Mouse (Mus musculus) bone marrow, adult 2 months (tissue): Measurements from ENCODE around the gene Zkscan4.

Source experiments
- CTCF ChIP-seq: fragments of 200-500 bp; IDR thresholded peaks from 2 replicates; pipeline ENCODE4 v1.5.1; 2011; ENCODE audit warnings: low read length, control low read depth; ENCODE audit not compliant: control insufficient read depth, insufficient read depth
- POLR2A ChIP-seq: fragments of 200-500 bp; IDR thresholded peaks from 2 replicates; pipeline ENCODE4 v1.6.1; 2011; ENCODE audit warnings: low read depth, mild to moderate bottlenecking, control low read depth, low read length, borderline replicate concordance; ENCODE audit not compliant: control insufficient read depth

DNA sequence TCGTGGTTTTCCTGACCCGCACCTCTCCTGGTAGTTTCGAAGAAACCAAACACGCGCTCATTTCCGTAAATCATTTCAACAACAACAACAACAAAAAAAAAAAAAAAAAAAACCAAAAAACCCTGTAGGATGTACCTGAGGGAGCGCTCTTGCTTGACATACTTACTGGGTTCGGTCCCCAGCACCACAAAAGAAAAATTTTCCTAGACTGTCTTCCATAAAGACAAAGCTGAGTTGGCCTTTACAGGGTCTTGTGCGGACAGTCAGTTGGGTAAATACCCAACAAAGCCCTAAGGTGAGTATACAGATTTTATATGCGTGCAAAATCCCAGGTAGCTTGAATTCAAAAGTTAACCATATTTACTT is 37.5 kb upstream of the Zkscan4 start:
- TF ChIP-seq CTCF, result no peak
- no peak for TF ChIP-seq POLR2A
